Comparison of ENCODE assay signal across 31 mouse cellular contexts in the genomic region with DNA sequence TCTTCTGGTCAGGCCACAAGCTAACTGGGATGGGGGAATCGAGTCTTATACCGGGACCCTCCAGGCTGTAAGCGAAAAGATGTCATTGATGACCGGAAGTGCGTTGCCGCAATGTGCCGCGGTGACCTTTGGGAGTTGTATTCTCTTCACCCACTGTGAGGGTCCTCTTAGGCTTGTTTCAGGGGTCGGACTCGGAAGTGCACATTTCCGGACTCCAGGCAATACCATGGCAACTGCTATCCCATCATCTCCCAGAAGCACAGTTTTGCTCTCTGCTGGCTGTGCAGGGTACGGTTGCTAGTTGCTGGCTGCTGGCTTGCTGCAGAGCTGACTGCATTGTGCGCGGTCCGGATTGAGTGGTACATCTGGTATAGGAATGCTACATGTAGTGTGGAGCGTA. TPM values are rescaled to one million over a fixed set of nuclear protein-coding genes. Genes with fewer than 3 reads are reported as not detected.
DNase-seq lines count a peak whose midpoint lies in the region; ATAC-seq and TF ChIP-seq lines count a peak whose summit lies in the region.
"Had no signal": no experiment of that assay in that cellular context is flagged by ENCODE, and none has a peak within 500 bp of the region (broad histone marks: within the 10 kb centered on the region; RNA-seq: fewer than 3 reads in every experiment).

No protein-coding gene starts in this region.

- no peaks in the 10 kb centered on the region for H3K9me3 ChIP-seq in midbrain, embryonic 11.5 days (ENCODE audit: control insufficient read depth, low read length)
- peaks cover 8% of the 10 kb centered on the region; the same call in 1 of the 2 replicates for H3K9me3 ChIP-seq in midbrain, embryonic 14.5 days (ENCODE audit: control insufficient read depth, low read length)
- H3K9me3 ChIP-seq: hindbrain, embryonic 15.5 days had no signal

- H3K4me3 ChIP-seq in midbrain, embryonic 11.5 days (ENCODE audit: low read depth, low read length) = no peak overlapping the region
- H3K4me3 ChIP-seq in midbrain, embryonic 14.5 days (replicated peaks; ENCODE audit: low read depth, low read length) = no peak overlapping the region
- H3K4me3 ChIP-seq: forebrain, embryonic 10.5 days; gastrocnemius, adult 2 months; hindbrain, embryonic 12.5 days; hindbrain, embryonic 15.5 days had no signal

- TF ChIP-seq POLR2A in brain, embryonic 14.5 days (IDR thresholded peaks at IDR 0.05; ENCODE audit: borderline replicate concordance, extremely low read depth, insufficient read depth, insufficient read length, poor library complexity, severe bottlenecking) = no peak

- no peaks in the 10 kb centered on the region for H3K27me3 ChIP-seq in midbrain, embryonic 11.5 days (ENCODE audit: control insufficient read depth, insufficient read depth, low read length)
- H3K27me3 ChIP-seq in midbrain, embryonic 14.5 days (ENCODE audit: control insufficient read depth, insufficient read depth, low read length) = no peaks in the 10 kb centered on the region
- H3K27me3 ChIP-seq: hindbrain, embryonic 12.5 days; hindbrain, embryonic 15.5 days had no signal

- peaks cover 3% of the 10 kb centered on the region; the same call in 1 of the 2 replicates for H3K4me1 ChIP-seq in midbrain, embryonic 11.5 days (ENCODE audit: control insufficient read depth, insufficient read depth, low read length)
- peaks cover 8% of the 10 kb centered on the region for H3K4me1 ChIP-seq in midbrain, embryonic 14.5 days (ENCODE audit: control insufficient read depth, insufficient read depth, low read length)

- H3K9ac ChIP-seq in midbrain, embryonic 11.5 days (ENCODE audit: low read length) = no peak overlapping the region
- no peak overlapping the region for H3K9ac ChIP-seq in midbrain, embryonic 14.5 days (replicated peaks; ENCODE audit: low read length)
- H3K9ac ChIP-seq: forebrain, postnatal 0 days; hindbrain, embryonic 12.5 days; hindbrain, embryonic 15.5 days had no signal

- no peak for TF ChIP-seq CTCF in brain, embryonic 14.5 days (IDR thresholded peaks at IDR 0.05; ENCODE audit: borderline replicate concordance, extremely low read depth, insufficient read depth, insufficient read length)

- WGBS in midbrain, embryonic 11.5 days = 94% methylated on average over 16 of the region's 16 CpGs
- 90% methylated on average over 16 of the region's 16 CpGs for WGBS in midbrain, embryonic 14.5 days

- H3K36me3 ChIP-seq in midbrain, embryonic 11.5 days (ENCODE audit: control insufficient read depth, insufficient read depth, low read length) = no peaks in the 10 kb centered on the region
- no peaks in the 10 kb centered on the region for H3K36me3 ChIP-seq in midbrain, embryonic 14.5 days (ENCODE audit: control insufficient read depth, insufficient read depth, low read length)
- H3K36me3 ChIP-seq: forebrain, embryonic 10.5 days; hindbrain, embryonic 12.5 days; hindbrain, embryonic 15.5 days had no signal

- H3K4me2 ChIP-seq in midbrain, embryonic 11.5 days = no peak overlapping the region
- H3K4me2 ChIP-seq in midbrain, embryonic 14.5 days (ENCODE audit: low read length) = no peak overlapping the region
- H3K4me2 ChIP-seq: heart, embryonic 11.5 days; hindbrain, embryonic 12.5 days; hindbrain, embryonic 15.5 days had no signal

- ATAC-seq in midbrain, embryonic 11.5 days (ENCODE audit: low FRiP score) = no peak
- ATAC-seq in midbrain, embryonic 14.5 days (ENCODE audit: low FRiP score, low TSS enrichment) = no peak
- ATAC-seq: activated CD4-positive, CD25-positive, alpha-beta regulatory T cell, adult 4 months; forebrain, embryonic 14.5 days; forebrain, postnatal 0 days had no signal

- H3K27ac ChIP-seq in midbrain, embryonic 11.5 days (ENCODE audit: low read depth, low read length) = no peak overlapping the region
- no peak overlapping the region for H3K27ac ChIP-seq in midbrain, embryonic 14.5 days (replicated peaks; ENCODE audit: low read depth, low read length)
- H3K27ac ChIP-seq: forebrain, embryonic 10.5 days; gastrocnemius, adult 2 months; hindbrain, embryonic 12.5 days; hindbrain, embryonic 15.5 days had no signal

- peak; percentile 77 for DNase-seq in midbrain, embryonic 11.5 days (ENCODE audit: low spot score, missing footprints)
- no peak for DNase-seq in midbrain, embryonic 14.5 days
- DNase-seq in ES-CJ7 (ENCODE audit: low read depth, low spot score) = peak; percentile 73
- DNase-seq in R1 (ENCODE audit: low read depth, low spot score) = peak; percentile 91
- DNase-seq in brain, embryonic 14.5 days (ENCODE audit: low read depth) = peak; percentile 12
- DNase-seq in lung, postnatal 36 days = no peak
- no peak for DNase-seq in thymus, postnatal 36 days
- DNase-seq: adrenal gland, adult 8-10 months; adrenal gland, postnatal 25 days; B cell, adult 2 months; cerebellum, adult 18-20 months; cerebellum, adult 9-11 months; cerebellum, postnatal 36 days; embryo, embryonic 11 days; forebrain, postnatal 0 days; gastrocnemius, adult 2 months; gastrocnemius, postnatal 14 days; heart, adult 11 months had no signal

RNA-seq across cellular contexts. Expression of a gene that starts 16.3 kb away (rescaled TPM):
- polyA plus RNA-seq in midbrain, embryonic 11.5 days (2014; fragmentation: Nextera tagmentation; extraction: Ambion mirVana) = 29.2 and 29.4 TPM in 2 replicates
- 28.9 and 32.1 TPM in 2 replicates for polyA plus RNA-seq in midbrain, embryonic 14.5 days (2014; fragmentation: Nextera tagmentation; extraction: Ambion mirVana)
- 32.9 and 33.2 TPM in 2 replicates for polyA plus RNA-seq in brain, embryonic 14.5 days (2012; rRNA removed)

RNA-seq across cellular contexts. Expression of a gene that starts 18.3 kb away (rescaled TPM):
- not detected in 2 replicates for polyA plus RNA-seq in midbrain, embryonic 11.5 days (2014; fragmentation: Nextera tagmentation; extraction: Ambion mirVana)
- not detected in 2 replicates for polyA plus RNA-seq in midbrain, embryonic 14.5 days (2014; fragmentation: Nextera tagmentation; extraction: Ambion mirVana)
- polyA plus RNA-seq in brain, embryonic 14.5 days (2012; rRNA removed) = not detected in 2 replicates
- polyA plus RNA-seq: activated CD4-positive, CD25-positive, alpha-beta regulatory T cell, adult 4 months; cortical plate, adult 2 months; embryonic facial prominence, embryonic 11.5 days; embryonic facial prominence, embryonic 14.5 days; forebrain, embryonic 10.5 days; forebrain, embryonic 14.5 days; forebrain, postnatal 0 days; frontal cortex, adult 2 months; heart, embryonic 14.5 days; heart, postnatal 0 days; intestine, embryonic 14.5 days had no signal

RNA-seq across cellular contexts. Expression of a gene that starts 51.5 kb away (rescaled TPM):
- 10.8 and 11.9 TPM in 2 replicates for polyA plus RNA-seq in midbrain, embryonic 11.5 days (2014; fragmentation: Nextera tagmentation; extraction: Ambion mirVana)
- 12.3 and 13.9 TPM in 2 replicates for polyA plus RNA-seq in midbrain, embryonic 14.5 days (2014; fragmentation: Nextera tagmentation; extraction: Ambion mirVana)
- 15.2 and 17.3 TPM in 2 replicates for polyA plus RNA-seq in brain, embryonic 14.5 days (2012; rRNA removed)

RNA-seq across cellular contexts. Expression of a gene that starts 51.7 kb away (rescaled TPM):
- polyA plus RNA-seq in midbrain, embryonic 11.5 days (2014; fragmentation: Nextera tagmentation; extraction: Ambion mirVana) = not detected in 2 replicates
- polyA plus RNA-seq in midbrain, embryonic 14.5 days (2014; fragmentation: Nextera tagmentation; extraction: Ambion mirVana) = not detected in 2 replicates
- not detected in 2 replicates for polyA plus RNA-seq in brain, embryonic 14.5 days (2012; rRNA removed)
- polyA plus RNA-seq: cortical plate, adult 2 months; embryonic facial prominence, embryonic 11.5 days; embryonic facial prominence, embryonic 14.5 days; forebrain, embryonic 10.5 days; forebrain, embryonic 14.5 days; forebrain, postnatal 0 days; frontal cortex, adult 2 months; heart, embryonic 11.5 days; heart, embryonic 14.5 days; heart, postnatal 0 days; hindbrain, embryonic 12.5 days; hindbrain, embryonic 15.5 days; intestine, embryonic 14.5 days had no signal

Comparison
In these comparisons a context has a peak if more than half of its experiments do, and no peak if none do; other contexts are left out.
1. DNase-seq: peak in midbrain, embryonic 11.5 days (single experiment), ES-CJ7 (single experiment), R1 (single experiment) and brain, embryonic 14.5 days (single experiment); none in midbrain, embryonic 14.5 days (single experiment), lung, postnatal 36 days (single experiment) and thymus, postnatal 36 days (0 of 2).